Mouse (Mus musculus) CD8-positive naive resting alpha-beta T cell, adult 2 months (primary cell): Measurements from ENCODE around the gene Naa11.

Experiments
- DNase-seq, 2 experiments: peaks; one replicate each; pipeline ENCODE4 v3.0.0; 2022; ENCODE audit warnings: low read depth in 2 of 2, low spot score in 2 of 2

Naa11 gene

DNA sequence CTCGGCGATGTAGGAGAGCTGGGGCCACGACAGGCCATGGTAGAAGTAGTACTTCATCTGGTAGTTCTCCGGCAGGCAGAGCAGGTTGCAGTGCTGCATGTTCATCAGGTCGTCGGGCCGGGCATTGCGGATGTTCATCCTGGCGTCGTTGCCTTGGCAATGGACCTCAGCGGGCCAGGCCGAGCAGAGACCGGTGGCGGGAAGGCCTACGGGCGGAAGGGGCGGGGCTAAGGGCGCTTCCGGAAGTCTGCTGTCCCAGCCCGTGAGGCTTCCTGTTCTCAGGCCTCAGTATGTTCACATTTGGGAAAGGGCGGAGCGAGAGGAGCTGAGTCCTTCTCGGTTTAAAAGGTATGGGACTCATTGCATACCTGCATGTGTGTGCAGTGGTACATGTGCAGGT, at the start of gene Naa11:
Gene Naa11, minus strand, starts transcription at position 220 of the 400 bp plus-strand sequence.
- DNase-seq, result no peak

GRCm38 (mm10) chr5:97432512-97432911, 40.3 kb upstream of the Naa11 start:
- no peak for DNase-seq

- DNase-seq, result no peak
Measured at GRCm38 (mm10) chr5:97429976-97430375, 37.8 kb upstream of the Naa11 start.

- no peak for DNase-seq
Measured at GRCm38 (mm10) chr5:97421669-97422068, 29.5 kb upstream of the Naa11 start.

DNA sequence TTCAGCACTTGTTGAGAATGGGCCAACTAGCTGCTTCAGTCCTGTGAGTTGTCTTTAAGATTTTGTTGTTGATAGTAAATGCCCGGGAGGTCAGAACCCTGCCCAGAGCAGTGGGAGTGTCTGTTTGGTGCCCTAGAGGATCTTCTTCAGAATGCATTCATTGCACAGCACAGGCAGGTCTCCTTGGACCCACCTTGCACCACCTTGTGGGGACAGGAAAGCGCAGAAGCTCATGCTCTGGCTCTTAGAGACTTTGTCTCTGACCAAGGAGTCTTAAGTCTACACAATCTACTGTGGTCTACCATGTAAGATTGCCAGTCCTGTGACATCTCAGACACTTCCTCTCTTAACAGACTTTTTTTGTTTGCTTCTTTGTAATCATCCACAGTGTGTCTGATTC, 25.0 kb upstream of the Naa11 start:
- DNase-seq, result no peak

DNA sequence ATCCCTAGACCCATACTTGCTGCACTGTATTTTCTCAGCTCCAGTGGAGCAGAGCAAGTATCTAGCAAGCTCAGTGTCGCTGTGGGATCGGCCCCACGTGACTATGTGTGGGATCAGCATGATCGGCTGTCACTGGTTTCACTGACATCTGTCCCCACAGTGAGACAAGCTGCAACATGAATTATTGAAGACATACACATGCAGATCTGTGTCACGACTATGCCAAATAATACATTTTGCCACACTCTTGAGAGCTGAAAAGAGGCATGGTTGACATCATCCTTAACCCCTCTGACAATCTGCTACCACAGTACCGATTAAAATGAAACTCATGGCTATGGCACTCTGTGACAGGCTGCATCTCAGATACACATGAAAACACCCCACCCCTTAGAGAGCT, 23.7 kb upstream of the Naa11 start:
- no peak for DNase-seq

- no peak for DNase-seq
Measured at GRCm38 (mm10) chr5:97413716-97414115, 21.5 kb upstream of the Naa11 start.

DNA sequence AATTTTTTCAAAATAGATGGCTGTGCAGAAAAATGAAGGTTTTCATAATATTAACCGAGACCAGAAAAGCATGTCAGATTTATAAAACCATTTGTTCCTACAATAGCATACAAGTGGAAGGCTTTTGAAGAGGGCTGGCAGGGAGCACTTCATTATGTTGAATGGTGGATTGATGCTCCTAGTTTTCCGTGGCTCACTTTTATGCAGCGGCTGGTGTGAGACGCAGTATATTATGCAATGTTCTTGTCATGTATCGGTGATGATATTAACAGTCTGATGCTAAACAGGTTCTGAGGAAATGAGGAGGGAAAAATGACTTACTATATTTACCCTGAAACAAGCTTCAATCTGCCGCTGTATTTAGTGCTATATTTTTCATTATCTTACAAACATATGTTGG, 18.0 kb upstream of the Naa11 start:
- DNase-seq, result no peak

- DNase-seq, result no peak
Measured at GRCm38 (mm10) chr5:97409234-97409704, 17.1 kb upstream of the Naa11 start.

- no peak for DNase-seq
Measured at GRCm38 (mm10) chr5:97401042-97401441, 8.9 kb upstream of the Naa11 start.

- DNase-seq, result no peak
Measured at GRCm38 (mm10) chr5:97397585-97397984, 5.4 kb upstream of the Naa11 start.

GRCm38 (mm10) chr5:97387622-97388021, 4.6 kb downstream of the Naa11 start:
- no peak for DNase-seq

GRCm38 (mm10) chr5:97384399-97384798, 7.8 kb downstream of the Naa11 start:
- DNase-seq, result no peak

DNA sequence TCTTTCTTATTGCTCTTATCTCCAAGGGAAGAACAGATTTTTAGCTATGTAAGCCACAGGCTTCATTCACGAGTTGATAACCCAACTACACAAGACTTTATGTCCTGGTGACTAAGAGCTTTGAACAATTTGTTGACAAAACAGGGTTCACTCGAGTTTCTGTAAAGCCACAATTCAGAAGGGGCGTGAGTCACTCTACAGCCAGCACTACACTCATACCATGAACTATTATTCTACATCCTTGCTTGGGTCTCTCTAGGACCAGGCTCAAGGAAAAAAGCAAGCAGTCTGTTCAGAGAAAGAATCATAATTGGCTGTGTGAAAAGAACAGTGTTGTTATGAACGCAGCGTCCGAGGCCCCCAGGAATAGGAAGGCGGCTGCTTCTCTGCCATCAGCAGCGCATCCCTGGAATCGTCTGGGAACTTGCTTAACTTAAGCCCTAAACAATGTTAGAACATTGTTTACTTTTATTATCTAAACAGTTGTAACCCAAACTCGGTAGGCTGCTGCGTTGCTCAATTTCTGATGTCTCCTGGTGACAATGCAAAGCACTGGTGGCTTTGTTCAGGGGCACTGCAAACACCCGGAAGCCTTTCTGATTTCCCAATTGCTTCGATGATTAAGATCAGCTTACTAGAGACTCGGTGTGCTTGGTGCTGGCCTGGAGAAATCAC, 9.5 kb downstream of the Naa11 start:
- DNase-seq, result no peak

DNA sequence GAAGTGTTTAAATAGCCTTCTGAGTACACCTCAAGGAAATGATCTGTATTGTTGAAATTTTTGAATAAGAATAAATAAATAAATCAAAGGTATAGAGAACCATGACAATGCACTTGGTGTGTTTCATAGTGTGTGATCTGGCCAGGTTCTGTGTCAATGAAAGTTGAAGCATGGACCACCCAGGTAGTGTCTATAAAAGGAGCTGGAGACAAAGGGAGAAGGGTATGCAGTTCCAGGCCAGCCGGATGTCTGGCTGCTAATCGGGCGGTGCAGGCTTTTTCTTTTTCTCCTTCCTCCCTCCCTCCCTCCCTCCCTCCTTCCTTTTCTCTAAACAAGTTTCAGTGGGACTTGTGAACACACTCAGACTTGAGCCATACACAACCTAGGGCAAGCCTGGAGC, 12.2 kb downstream of the Naa11 start:
- DNase-seq, result no peak

DNA sequence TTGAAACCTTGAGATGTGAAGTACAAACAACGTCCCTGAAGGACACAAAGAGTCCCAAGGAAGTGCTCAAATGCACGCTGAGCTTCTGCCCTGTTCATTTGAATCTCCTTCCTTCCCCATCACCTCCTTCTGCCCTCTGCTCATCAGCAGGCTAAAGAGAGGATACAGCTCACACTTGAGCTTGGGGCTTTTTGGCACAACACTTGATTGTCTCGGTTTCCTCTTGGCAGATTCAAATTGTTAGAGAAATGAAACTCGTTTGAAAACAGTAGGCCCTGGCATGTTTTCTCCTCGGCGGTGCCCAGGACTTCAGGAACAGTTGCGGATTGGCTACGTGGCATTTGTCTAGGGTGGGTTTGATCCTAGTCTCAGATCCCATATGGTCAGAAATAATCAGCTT, 27.4 kb downstream of the Naa11 start:
- no peak for DNase-seq

DNA sequence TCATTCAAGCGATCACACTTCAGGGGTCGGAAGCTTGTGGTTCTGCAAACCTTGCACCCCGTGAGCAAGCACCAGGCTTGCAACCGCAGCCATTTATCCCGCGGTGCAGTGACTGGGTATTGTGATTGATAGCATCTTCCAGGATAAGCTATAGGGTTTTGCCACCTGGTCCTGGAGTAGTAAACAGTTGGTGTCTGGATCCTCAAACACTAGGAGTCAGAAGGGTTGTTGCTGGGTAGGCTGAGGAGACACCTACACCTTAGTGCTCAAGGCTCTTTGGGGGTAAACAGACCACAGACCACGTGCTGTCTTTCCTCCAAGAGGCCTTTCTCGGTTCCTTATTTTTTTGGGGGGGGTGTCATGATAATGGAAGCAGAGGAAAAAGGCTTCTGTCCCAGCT, 27.9 kb downstream of the Naa11 start:
- DNase-seq, result no peak

- DNase-seq, result no peak
Measured at GRCm38 (mm10) chr5:97362539-97362938, 29.6 kb downstream of the Naa11 start.

DNA sequence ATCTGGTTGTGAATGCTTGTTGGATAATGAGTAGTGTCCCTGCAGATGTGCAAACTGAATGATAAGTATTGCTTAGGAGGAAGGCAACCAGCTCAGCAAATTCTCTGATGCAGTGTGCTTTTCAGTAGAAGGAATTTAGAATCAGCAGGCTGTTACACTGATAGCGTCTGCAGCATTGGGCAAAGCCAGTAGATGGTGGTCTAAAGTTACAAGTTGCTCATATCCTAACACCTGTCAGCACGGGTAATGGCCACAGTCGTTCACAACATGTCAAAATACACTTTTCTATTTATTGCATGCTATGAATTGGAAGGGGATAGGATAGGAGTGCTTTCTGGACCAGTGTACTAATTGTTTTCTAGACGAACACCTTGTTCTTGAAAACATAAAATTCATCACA, 33.1 kb downstream of the Naa11 start:
- no peak for DNase-seq

DNA sequence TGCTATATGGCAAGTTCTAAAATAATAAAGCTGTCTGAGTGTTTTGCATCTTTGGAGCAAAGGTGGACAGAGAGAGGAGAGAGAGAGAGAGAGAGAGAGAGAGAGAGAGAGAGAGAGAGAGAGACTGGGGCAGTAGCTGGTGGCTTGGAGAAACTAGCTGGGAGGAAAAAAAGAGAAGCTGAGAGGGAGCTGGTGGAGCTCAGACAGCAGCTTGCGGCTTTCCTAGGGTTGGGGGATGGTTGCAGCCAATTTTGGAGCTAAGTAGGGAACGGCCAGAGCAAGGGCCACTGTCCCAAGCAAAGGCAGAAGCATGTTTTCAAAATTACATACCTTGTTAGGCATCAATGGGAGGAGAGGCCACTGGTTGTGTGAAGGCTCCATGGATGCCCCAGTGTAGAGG, 36.0 kb downstream of the Naa11 start:
- no peak for DNase-seq

DNA sequence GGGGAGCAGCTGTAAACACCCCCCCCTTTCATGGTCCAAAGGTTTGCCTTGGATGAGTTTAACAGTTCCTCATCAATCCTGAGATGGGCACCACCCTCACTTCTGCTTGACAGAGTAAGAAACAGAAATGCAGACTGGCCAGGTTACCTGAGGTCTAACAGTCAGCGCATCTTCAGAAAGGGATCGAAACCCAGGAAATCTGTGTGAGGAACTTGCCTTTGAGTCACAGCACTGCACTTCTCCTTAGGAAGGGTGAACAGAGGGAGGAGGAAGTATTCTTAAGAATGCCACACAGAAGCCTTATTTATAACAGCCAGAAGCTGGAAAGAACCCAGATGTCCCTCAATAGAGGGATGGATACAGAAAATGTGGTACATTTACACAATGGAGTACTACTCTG, 37.0 kb downstream of the Naa11 start:
- DNase-seq, result no peak

DNA sequence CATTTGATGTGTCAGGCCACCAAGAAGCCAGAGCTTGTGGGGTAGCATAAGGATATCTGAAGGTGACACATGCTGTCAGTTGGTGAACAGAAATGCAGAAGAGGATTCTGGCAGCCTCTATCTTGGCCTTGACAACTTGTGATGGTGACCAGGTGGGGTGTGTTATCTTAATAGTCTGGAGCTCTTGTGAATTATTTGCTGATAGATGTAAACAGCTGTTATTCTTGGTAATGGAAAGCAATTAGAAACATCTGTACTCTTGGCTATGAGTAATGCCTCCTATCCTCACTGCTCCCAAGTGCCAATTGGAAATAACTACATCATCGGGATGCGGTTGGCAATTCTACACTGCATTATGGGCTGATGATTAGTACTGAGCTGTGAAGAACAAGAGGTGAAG, 43.4 kb downstream of the Naa11 start:
- DNase-seq, result no peak

DNA sequence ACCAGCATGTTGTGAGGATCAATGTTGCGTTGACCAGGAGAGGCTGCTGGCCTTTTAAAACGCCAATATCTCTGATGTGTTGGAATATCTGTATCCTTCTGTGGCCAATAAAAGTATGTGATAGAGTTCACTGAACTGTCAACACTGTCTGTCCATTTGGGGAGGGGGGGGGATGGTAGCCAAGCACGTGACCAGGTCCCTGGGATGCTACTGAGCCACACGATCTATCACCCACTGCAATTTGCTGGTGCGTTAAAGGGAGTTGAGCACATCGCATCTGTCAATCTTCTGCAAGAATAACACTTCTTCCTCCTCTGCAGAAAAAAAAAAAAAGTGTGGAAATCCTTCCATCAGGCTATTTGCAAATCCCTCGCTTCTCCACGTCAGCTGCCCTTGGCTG, 43.9 kb downstream of the Naa11 start:
- no peak for DNase-seq
